Mouse (Mus musculus): ENCODE results near the gene Ppard. TPM values are rescaled to one million over a fixed set of nuclear protein-coding genes. Genes with fewer than 3 reads are reported as not detected.
A peak's percentile ranks its signal among the peaks of the same experiment; 100 is the strongest.

Gene Ppard
- polyA plus RNA-seq, 1 experiment from 2014 or later: 4.6 TPM

- Histone ChIP-seq H3K36me3 (no peaks in the 10 kb centered on the region), H3K4me2 (peak overlapping the region; percentile 87), H3K4me1 (peaks cover 53% of the 10 kb centered on the region), H3K9ac (peak overlapping the region; percentile 98), H3K4me3 (replicated peaks) (peak overlapping the region; percentile 89), H3K27me3 (replicated peaks) (no peaks in the 10 kb centered on the region), H3K27ac (peak overlapping the region; percentile 100), H3K9me3 (no peaks in the 10 kb centered on the region)
- peak; percentile 32 for ATAC-seq (ENCODE audit: insufficient read depth, low FRiP score, low read depth)
- under 1% methylated on average over 41 of the region's 54 CpGs for WGBS
Measured at GRCm38 (mm10) chr17:28349901-28350465, 117.5 kb downstream of the Ppard start.

GRCm38 (mm10) chr17:28350466-28351352 is 118.2 kb downstream of the Ppard start, which contains the start of gene Tead3:
Tead3 (minus strand) TSS chr17:28350817.
- H3K36me3 ChIP-seq: no peaks in the 10 kb centered on the region
- H3K9ac ChIP-seq: peak within 1 kb of the TSS; percentile 98
- ATAC-seq (ENCODE audit: insufficient read depth, low FRiP score, low read depth): peak; percentile 85
- WGBS: under 1% methylated on average over 68 of the region's 73 CpGs
- no peaks in the 10 kb centered on the region for H3K27me3 ChIP-seq (replicated peaks)
- H3K9me3 ChIP-seq: no peaks in the 10 kb centered on the region
- H3K4me3 ChIP-seq (replicated peaks): peak within 1 kb of the TSS; percentile 89
- peaks cover 46% of the 10 kb centered on the region for H3K4me1 ChIP-seq
- H3K27ac ChIP-seq: peak within 1 kb of the TSS; percentile 100
- peak within 1 kb of the TSS; percentile 87 for H3K4me2 ChIP-seq

Other genes with a start within 250 kb of the Ppard start
- gene Tcp11, start 152.1 kb upstream of the Ppard start, polyA plus RNA-seq (2015; fragmentation: Nextera tagmentation; extraction: Ambion mirVana): 2.2 and 2.8 TPM in 2 replicates
- 1.6 and 2.4 TPM in 2 replicates for gene Scube3, start 90.6 kb upstream of the Ppard start, polyA plus RNA-seq (2015; fragmentation: Nextera tagmentation; extraction: Ambion mirVana)
- gene Zfp523, start 55.6 kb upstream of the Ppard start, polyA plus RNA-seq (2015; fragmentation: Nextera tagmentation; extraction: Ambion mirVana): 28.1 and 36.2 TPM in 2 replicates
- gene Def6, start 24.9 kb upstream of the Ppard start, polyA plus RNA-seq (2015; fragmentation: Nextera tagmentation; extraction: Ambion mirVana): 9.6 and 10.0 TPM in 2 replicates
- 26.9 and 29.9 TPM in 2 replicates for gene Fance, start 80.8 kb downstream of the Ppard start, polyA plus RNA-seq (2015; fragmentation: Nextera tagmentation; extraction: Ambion mirVana)
- gene Rpl10a, start 95.8 kb downstream of the Ppard start, polyA plus RNA-seq (2015; fragmentation: Nextera tagmentation; extraction: Ambion mirVana): 490 and 616 TPM in 2 replicates
- 11.5 and 12.0 TPM in 2 replicates for gene Tead3, start 118.1 kb downstream of the Ppard start, polyA plus RNA-seq (2015; fragmentation: Nextera tagmentation; extraction: Ambion mirVana)
- 4.2 and 5.0 TPM in 2 replicates for gene Tulp1, start 132.5 kb downstream of the Ppard start, polyA plus RNA-seq (2015; fragmentation: Nextera tagmentation; extraction: Ambion mirVana)